Mouse (Mus musculus) left cerebral cortex, adult 18-20 months (tissue): Measurements from ENCODE around the gene Myh7. TPM values are rescaled to one million over a fixed set of nuclear protein-coding genes. Genes with fewer than 3 reads are reported as not detected.

Source experiments
- DNase-seq, 2 experiments: peaks; one replicate each; pipeline ENCODE4 v3.0.0; 2021 to 2022; ENCODE audit warnings: low spot score in 2 of 2, mixed read lengths in 1 of 2
- total RNA-seq, 2 experiments: library from RNA; stranded (reverse); gene quantifications; 2 replicates each; pipeline ENCODE4 v1.2.3; 2021

Myh7 gene
- total RNA-seq, 2 experiments from 2014 or later, result 16.0 to 18.2 TPM

DNA sequence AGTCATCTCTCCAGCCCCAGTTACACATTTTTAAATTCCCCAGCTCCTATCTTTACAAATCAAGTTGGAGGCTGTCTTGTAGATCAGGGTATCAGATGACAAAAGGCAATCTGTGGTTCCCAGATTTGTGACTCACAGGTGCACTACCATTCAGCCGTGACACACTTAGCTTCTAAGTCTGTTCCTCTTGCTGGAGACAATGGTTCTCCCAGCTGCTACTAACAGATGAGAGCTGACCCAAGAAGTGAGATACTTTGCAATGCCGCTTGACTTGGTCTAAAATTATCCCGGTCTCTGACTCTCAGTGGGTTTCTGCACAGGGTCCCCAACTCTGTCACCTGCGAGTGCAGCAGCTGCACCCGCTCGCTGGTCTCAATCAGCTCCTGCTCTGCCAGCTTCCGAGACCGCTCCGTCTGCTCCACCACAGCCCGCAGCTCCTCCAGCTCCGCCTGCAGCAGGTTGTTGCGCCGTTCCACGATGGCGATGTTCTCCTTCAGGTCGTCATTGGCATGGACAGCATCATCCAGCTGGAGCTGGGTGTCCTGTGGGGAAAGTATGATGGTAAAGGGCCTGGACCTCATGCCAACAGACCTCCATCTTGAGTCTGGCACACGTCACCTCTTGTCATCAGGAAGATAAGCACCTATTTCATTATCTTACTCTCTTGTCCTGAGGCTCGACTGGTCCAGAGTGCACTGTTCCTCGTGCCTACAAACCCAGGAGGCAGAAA lies 48.3 kb downstream of the Myh7 start:
- no peak for DNase-seq

DNA sequence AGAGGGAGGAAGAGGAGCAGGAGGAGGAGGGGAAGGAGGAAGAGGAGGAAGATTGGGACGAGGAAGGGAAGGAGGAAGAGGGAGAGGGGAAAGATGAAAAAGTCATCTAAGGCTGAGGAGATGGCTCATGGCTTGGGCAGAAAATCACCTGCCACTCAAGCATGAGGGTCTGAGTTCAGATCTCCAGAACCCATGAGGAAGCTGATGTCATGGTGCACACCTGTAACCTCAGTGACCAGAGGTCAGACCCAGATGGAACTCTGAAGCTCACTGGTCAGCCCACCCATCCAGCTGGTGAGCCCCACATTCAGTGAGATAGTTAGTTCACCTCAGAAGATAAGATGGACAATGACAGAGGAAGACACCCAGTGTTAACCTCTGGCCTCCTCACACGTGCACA lies 49.5 kb downstream of the Myh7 start:
- DNase-seq, result no peak

DNA sequence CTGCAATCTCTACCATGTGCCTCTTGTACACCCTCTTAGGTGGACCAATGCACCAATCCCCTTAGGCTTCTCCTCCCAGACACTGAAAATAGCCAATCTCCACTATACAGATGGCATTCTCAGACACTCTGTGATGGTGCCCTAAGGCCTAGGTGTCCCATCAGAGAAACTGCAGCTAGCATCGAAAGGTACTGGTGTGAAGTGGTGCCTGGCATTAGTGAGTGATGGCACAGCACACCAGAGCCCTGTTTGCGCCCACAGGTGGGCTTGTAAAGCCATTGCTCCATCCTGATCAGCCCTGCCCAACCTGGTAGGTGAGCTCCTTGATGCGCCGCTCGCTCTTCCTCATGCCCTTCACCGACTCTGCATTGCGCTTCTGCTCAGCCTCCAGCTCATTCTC lies 50.5 kb downstream of the Myh7 start:
- DNase-seq, result no peak

DNA sequence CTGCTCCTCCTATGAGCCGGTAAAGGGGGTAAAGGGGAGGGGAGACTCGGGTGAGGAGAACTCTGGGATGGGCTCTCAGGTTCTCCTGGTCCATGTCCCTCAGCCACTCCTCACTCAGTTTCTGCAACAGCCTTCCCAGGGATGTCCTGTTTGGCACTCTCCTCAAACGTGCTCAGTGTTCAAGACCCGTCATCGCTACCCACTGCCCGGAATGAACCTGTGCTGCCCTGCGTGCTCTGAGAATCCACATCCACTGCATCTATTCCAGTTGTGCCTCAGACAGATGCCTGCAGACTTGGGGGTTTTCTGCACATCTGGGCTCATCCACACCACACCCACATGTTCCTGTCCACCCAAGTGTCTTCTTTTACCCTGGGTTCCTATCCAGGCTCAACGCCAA lies 51.9 kb downstream of the Myh7 start:
- no peak for DNase-seq

DNA sequence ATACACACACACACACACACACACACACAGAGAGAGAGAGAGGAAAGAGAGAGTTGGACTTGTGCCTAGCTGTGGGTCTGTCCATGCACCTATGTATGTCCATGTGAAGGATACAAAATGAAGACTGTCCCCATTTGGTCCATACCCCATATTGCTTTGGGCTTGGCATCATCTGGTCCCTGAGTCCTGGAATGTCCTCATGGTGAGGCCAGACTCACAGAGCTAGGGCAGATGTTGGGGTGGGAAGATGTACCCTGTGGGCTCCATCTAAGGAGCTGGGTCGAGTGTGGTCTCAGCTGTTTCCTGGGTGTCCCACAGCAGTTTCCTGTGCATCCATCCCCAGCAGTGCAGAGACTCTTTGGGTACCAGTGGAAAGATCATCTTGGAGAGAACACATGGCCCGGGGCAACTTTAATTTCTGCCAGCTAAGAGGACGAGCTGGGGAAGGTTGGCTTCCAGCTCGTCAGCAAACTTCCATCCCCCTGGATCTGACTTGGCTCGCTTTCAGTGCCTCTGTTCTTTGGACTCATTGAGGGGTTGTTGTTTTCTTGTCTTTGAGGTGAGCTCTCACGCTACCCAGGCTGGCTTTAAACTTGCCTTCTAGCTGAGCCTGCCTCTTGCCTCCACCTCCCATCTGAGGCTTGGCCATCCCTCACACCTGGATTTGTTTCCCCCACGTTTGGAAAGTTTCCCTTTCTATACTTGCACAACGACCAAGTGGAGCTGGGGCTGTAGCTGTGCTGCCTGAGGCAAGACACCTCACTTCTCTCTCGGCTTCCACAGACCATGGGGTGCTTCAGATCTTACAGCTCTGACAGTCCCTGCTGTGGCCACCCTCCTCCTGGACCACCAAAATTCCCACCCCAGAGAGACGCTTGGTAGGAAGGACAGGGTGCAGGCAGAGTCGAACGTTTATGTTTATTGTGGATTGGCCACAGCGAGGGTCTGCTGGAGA lies 53.1 kb downstream of the Myh7 start:
- no peak for DNase-seq

DNA sequence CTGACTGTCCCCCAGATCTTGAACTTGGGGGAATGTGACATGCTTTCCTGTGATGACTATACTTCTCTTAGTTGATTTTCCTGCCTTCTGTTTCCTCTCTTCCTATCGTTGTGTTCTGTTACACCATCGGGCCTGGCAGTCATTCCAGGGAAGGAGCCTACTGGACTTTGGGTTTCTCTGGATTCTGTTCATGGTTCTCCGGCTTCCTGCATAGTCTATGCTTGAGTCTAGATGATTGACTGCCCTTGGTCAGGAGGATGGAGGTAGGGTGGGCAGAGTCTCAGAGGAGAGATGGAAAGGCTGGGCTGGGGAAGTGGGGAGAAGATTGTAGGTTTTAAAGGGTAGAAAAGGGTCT lies 54.3 kb downstream of the Myh7 start:
- no peak for DNase-seq

DNA sequence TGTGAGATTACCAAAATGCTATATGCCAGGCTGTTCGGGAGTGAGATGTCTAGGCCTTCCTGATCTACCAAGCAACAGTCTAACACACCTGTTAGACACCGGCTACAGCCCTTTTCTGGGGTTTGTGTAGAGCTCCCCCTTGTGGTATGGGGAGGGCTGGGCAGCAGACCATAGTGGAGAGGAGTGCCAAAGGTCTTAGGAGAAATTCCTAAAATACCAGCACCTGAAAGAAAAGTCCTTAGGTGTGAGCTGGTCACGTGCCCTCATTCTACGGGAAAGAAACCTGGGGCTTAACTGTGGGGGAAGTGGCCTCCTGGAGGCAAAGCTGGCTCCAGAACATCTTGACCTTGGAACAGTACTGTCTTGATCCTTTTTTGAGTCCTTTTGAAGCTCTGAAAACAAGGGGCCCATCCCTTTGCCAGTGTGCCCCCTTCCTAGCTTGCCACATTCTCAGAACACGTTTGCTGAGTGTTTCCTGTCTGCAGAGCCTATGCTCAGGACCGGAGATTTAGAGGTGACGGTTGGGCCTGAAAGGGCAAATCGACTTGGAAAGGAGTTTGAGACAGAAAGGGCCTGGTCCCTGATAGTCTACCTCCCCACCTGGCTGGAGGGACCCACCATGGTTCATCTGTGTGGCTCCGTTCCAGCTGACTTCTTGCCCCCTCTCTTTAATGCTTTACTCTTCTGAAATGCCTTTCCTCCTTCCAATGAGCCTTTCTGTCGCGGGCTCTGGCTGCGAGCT lies 54.8 kb downstream of the Myh7 start:
- DNase-seq, result peak; percentile 34 to 57

DNA sequence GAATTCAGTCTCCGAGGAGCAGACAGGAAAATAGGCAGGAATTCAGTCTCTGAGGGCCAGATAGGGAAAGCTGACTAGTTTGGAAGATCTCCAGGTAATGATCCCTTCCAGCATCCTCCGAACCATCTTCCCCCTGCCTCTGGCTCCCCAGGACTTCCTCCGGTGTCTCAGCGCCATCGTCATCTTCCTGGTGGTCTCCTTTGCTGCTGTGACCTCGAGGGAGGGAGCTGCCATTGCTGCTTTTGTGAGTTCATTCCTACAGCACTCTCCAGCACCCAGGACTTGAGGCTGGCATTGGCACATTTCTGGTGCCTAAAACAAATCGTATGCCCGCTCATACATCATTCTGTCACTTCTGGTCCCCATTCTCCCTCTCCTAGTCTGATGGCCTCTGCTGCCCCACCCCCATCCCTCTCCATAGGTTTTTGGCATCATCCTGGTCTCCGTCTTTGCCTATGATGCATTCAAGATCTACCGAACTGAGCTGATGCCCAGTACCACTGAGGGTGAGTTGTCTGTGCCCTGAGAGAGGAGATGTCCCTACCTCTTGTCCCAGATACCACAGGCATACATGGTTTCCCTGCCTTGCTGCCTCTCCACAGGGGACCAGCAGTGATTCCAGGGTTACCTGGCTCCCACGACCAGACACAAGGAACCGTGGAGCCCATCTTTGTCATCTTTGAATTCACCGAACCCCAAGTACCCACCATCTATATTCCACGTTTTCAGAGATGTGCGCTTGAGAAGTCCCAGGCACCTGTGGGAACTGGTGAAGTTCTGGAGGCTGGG lies 55.8 kb downstream of the Myh7 start:
- no peak for DNase-seq

DNA sequence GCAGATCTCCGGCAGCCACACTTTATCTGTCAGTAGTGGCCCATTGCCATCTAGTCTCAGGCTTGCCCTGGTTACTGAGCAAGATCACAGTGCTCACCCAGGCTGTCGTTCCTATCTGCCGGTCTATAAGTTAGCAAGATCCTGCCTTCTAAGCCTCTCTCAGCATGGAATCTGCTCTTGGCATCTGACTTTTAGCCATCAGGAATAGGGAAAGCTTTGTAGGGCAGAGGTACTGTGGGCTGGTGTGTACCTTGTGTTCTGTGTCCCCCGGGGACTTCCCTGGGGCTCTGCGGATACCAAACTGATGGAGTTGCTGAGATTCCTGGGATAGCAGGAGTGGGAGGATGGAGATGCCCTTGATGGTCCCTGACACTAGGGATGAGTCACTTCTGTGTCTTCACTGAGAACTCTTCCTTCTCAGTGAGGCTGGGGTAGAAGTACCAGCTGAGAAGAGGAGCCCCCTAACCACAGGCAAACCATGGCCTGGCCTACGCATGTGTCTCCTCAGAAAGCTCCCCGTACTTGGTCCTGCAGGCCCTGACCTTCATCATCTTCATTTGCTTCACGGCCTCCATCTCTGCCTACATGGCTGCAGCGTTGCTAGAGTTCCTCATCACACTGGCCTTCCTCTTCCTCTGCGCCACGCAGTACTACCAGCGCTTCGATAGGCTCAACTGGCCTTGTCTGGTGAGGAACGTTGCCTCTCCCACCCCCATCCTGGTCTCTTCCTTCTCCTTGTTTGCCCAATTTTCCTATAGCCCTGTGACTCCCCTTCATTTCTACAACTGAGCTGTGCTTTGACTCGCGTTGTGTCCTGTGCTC lies 56.9 kb downstream of the Myh7 start:
- DNase-seq, result no peak

DNA sequence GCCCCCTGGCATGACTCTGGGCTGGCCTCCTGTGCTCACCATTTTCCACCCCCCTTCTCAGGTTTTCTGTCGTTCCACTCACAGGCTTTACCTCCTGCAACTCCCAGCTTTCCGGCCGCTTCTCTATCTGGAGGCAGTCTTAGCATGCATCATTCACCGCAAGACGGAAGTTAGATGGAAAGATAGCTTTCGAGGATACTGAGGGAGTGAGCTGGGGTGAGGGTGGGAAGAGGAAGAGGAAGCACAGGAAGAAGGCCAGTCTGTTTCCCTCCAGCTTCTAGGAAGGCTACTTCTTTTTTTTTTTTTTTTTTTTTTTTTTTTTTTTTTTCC lies 57.6 kb downstream of the Myh7 start:
- no peak for DNase-seq

DNA sequence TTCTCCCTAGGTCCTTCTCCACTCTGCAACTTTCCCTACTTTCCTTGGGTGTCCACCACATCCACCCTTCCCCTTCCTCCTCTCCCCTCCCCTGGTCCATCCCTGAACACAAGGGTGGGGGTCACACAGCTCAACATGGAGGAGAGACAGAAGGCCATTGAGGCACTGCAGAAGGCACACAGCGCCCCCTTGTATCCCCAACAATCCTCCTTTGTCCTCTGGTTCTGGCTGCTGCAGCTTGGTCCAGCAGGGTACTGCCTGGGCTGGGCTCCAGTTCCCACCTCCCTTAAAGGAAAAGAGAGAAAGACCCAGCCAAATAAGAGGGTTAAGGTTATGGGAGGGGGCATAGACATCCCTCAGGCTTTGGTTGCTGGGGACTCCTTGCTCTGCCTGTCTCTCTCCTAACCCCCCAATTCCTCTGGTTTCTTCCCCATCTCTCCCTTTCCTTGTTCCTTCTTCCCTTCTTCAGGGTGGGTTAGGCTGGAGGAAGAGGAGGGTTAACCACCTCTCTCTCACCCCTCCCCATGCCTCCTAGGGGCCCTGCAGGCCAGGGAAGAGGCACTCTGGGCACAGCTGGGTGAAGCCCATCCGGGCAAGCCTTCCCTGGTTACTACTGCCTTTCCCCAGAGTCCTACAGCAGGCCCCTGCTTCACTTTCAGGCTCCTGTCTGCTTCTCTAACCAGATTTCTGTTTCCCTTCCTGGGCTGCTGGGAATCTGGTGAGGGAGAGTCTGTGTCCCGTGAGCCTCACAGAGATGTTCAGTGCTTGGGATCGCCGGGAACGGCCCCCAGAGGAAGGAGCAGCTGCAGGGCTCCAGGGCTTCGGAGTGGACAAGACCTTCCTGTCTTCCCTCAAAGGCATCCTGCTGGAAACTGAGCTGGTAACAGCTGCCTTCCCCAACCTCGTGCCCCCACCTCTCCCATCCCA lies 58.3 kb downstream of the Myh7 start, which contains the start of gene Cmtm5:
TSS of gene Cmtm5 (plus strand) at position 358 of the 927 bp plus-strand sequence.
- DNase-seq, result peak; percentile 50 to 52

DNA sequence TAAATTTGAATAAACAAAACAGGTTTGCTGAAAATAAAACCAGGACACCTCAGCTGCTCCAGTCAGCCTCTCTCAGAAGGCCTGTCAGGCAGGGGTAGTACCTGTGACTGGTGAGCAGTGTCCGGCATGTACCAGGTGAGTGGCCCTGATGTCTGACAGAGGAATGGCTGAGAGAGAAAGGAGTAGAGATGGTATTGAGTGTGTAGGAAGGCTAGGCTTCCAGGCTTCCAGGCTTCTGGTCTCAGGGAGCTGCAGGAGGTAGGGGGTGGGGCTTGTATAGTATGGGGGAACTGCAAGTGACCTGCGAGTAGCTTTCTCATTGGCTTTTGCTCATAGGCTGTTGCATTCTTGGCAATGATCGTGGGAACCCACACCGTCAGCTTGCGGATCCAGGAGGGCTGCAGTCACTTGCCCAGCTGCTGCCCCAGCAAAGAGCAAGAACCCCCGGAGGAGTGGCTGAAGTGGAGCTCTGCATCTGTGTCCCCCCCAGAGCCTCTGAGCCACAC lies 61.7 kb downstream of the Myh7 start, which contains the start of gene Il25:
TSS of gene Il25 (plus strand) at position 51 of the 506 bp plus-strand sequence.
- no peak for DNase-seq

DNA sequence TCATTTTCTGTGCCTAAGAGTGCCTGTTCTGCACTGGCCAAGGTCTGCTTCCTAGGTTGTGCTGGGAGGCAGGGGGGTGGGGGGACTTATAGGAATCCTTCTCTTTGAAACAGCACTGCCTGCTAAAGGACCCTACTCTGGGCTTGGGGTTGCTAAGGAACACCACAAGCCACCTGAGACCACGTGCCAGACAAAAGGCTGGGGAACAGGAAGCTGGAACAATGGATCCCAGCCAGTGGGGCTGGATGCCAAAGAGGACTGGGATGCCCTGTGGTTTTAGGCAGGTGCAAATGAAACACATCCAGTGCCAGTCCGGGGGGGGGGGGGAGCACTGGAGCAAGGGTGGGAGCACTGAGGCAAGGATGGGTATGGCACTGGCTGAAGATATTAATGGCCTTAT lies 64.0 kb downstream of the Myh7 start:
- DNase-seq, result no peak

DNA sequence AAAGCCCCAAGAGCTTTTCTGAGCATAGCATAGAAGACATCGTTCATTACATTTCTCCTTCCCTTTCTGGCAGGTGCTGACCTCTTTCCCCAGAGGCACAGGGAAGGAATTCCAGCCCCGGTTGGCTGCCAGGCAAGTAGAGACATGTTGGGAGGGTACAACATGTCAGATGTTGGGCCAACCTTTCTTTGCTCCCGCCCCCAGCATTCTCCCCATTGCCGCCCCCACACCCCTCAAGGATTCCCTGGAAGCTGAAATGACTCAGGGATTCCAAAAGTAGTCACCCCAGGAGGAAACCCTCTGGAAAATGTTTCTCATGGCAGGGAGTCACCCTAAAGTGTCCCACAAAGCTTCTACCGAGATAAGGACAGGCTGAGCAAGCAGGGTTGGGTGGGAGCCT lies 64.6 kb downstream of the Myh7 start:
- no peak for DNase-seq

DNA sequence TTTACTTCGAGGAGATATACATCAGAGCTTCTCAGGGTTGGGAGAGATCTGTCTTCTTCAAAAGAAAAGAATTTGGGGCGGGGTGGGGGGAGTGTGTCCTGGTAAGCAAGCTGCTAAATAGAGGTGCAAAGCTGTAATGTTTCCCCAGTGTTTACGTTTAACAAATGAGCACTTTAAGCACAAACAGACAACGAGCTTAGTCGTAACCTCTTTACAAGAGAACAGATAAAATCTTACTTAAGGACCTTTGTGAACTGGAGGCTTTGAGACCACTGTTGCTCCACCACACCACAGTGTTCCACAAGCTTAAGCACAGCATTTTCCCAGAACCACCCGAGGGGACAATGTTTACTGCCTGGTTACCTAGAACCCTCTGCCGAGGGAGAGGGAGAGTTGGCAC lies 67.1 kb downstream of the Myh7 start:
- DNase-seq, result no peak

DNA sequence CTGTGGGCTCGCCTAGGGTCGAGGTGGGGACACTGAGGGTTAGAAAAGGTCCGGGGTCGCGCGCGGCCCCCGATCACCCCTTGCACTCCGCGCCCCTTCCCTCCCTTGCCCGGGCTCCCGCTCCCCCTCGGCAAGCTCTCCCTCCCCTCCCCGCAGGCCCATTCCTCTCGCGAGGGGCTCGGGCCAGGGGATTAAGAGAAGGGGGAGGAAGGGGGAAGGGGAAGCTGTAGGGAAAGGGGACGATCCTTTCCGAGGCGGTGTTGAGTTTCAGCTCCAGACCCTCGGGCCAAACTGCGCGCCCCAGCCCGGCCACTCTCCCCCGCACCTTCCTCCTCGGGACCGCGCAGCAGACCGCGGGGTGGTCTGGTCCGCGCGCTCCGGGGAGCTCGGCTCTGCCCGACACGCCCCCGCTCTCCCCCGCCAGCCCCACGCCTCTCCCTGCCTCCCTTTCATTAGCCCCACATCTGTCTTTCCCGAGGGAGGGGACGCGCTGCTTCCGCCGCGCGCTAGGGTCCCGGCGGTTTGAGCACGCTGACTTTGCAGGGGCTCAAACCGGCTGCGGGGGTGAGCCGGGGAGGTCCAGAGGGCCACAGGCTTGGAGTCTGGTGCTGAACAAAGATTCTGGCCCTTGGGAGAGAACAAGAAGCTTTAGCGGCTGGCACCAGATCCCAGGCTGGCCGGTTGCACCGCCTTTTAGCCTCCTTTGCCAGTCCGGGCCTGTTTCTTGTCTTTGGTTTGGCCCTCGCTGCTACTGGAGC lies 67.8 kb downstream of the Myh7 start:
- peak; percentile 25 to 37 for DNase-seq

DNA sequence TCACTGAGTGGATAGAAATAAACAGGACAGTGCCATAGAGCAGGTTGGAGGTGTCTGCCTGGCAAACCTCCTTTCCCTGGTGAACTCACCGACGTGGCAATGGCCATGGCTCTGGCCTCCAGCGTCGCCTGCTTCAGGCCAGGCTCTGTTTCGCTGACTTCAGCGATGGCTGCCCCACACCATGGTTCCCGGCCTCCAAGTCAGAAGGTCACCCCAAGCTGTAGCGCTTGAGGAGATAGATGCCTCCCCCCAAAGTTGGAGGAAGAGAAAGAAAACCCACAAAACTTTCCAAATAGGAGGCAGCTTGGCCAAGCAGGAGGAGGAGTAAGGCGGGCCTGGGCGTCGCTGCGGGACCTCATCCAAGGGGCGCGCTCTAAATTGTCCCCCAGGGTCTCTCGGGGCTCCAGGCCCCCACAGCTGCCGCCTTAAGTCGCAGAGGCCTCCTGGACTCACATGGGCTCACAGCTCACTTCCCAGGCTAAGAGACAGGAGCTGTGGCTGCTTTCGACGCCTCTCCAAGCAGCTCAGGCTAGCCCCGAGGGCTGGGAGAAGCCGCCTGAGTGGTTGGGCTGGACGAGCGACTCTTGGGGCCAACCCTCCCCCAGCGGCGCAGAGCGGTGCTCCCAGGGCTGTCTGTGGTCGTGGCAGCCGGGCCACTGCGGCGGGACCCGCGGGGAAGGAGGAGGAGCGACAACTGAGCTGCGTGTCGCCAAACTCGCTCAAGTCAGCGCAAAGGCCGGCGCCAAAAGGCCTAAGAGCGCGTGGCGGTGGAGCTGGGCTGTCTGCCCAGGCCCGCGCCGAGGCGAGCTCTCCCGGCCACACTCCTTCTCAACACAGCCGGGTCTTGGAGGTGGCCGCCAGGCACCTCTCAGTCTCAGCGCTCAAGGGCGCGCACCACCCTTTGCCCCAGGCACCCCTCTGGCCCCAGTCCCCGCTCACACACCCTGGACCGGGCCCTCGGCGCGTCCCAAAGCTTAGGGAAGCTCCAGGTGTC lies 68.8 kb downstream of the Myh7 start, which contains the start of gene Efs:
TSS of gene Efs (minus strand) at position 778 of the 994 bp plus-strand sequence.
- DNase-seq, result peak; percentile 36 to 50
